Mouse (Mus musculus) ovary, adult 2 months (tissue): ENCODE results near the gene Ubl4a. TPM values are rescaled to one million over a fixed set of nuclear protein-coding genes. Genes with fewer than 3 reads are reported as not detected.

ENCODE experiments used
- polyA plus RNA-seq: library from polyadenylated mRNA; depleted of rRNA; stranded (reverse); fragments of >200 nt; gene quantifications from 2 replicates; pipeline ENCODE4 v1.2.3, GENCODE M21; 2012; rRNA removed

Ubl4a gene
- 41.1 and 49.1 TPM in 2 replicates for polyA plus RNA-seq

DNA sequence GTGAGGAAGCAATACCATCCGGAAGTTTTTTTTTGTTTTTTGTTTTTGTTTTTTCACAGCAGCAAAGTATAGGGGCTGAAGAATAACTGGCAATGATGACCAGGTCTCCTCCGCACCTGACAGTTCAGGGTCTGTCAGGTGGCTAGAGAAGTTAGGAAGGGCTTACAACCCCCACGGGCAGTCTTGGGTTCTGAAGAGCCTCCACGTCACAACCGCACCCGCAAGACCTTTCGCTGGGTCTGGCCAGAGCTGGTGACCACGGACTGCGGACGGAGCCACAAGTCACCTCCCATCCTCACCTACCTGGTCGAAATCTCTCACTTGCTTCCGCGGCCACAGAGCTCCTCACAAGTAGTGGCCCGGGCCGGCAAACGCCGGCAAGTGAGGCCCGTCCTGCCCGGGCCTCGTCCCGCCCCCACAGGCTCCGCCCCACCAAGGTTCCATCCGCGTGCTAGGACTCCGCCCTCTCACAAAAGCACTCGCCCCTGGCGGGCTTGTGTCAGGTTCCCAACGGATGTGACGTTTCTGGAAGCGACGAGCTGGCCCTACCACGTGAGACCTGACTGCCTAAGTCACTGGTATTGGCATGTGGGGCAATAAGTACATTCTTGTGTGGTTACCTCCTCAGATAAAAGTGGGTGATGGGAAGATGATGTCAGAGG, at the start of gene Ubl4a, which contains the start of gene Slc10a3:
TSS of gene Ubl4a (minus strand) at position 331 of the 662 bp plus-strand sequence.
TSS of gene Slc10a3 (minus strand) at position 462 of the 662 bp plus-strand sequence.

DNA sequence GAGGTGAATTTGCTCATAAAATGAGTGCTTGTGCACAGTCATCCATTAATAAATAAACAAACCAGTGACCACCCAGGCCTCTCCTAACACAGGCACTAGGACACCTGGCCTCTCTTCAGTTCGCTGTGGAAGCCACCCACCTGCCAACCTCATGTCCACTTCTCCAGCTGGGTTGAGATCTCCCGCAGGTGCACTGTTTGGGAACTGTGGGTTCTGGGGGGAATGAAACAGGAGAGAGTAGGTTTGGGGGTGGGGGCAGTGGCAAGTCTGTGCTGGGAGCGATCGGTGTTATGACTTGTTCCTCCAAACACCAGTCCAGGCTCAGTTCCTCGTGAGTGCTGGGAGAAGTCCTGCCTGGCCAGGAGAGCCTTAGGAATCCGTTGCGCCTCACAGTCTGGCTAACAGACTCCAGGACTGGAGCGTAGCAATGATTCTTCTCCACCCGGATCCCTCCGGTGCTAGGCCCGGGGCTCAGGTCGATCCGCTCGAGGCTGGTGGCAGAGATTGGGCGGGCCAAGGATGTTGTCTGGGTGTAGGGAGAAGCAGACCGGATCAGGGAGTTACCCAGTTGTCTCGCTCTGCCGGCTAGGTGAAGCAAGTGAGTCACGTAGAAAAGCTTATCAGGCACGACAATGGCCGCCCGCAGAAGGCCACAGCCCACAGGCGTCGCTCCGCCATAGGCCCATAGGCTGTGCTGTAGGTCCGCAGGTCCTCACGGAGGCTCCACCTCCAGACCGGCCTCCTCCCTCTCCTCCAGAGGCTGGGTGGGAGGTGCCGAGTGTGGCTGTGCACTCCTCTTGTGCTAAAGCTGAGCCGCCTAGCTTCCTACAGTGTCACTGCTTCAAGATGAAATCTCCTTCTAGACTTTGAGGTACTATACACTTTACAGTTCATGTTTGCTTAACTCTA, 19.8 kb upstream of the Ubl4a start, which contains the start of the genes Fam3a and Ikbkg:
TSS of gene Fam3a (minus strand) at position 738 of the 909 bp plus-strand sequence.
TSS of gene Ikbkg (plus strand) at position 756 of the 909 bp plus-strand sequence.

DNA sequence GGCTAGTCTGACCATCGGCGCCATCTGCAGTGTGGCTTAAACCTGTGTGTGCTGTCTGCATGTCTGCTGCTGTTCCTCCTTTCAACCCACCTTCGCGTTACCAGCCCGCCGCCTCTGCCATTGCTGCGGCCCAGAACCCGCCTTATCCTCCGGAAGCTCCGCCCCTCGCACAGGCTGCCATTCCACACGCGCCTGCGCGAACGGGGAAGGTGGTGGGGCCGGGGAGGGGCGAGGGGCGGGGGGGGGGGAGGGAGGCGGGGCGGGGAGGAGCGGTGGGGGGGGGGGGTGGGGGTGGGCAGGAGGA, 19.6 kb downstream of the Ubl4a start, which contains the start of gene Lage3:
TSS of gene Lage3 (minus strand) at position 152 of the 304 bp plus-strand sequence.

DNA sequence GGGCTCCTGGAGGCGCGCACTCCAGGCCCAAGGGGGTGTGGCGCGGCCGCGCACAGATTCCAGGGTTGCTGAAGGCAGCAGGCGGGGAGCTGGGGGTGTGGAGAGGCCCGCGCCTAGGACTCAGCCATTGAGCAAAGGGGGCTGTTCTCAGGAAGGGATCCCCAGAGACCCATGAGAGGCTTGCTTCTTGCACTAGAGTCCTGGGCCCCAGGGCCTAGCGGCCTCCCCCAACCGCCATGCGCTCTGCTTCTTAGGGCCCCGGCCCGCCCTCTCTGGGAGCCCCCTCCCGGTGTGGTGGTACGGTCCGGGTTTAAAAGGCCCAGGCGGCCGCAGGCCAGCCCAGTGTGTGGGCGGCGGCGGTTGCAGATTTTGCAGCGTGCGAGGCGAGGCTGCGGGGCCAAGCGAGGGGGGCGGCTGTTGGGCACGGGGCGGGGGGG, 44.3 kb downstream of the Ubl4a start, which contains the start of gene Plxna3:
TSS of gene Plxna3 (plus strand) at position 342 of the 437 bp plus-strand sequence.

Other genes starting within 250 kb of the Ubl4a start
- not detected in 2 replicates for gene Opn1mw, start 245.8 kb downstream of the Ubl4a start, polyA plus RNA-seq
- 6.5 and 6.8 TPM in 2 replicates for gene Mecp2, start 237.9 kb downstream of the Ubl4a start, polyA plus RNA-seq
- not detected in 2 replicates for gene Tex28, start 205.4 kb downstream of the Ubl4a start, polyA plus RNA-seq
- not detected in 2 replicates for gene Tktl1, start 196.0 kb downstream of the Ubl4a start, polyA plus RNA-seq
- 1,320 and 1,493 TPM in 2 replicates for gene Flna, start 123.4 kb downstream of the Ubl4a start, polyA plus RNA-seq
- gene Emd, start 118.5 kb downstream of the Ubl4a start, polyA plus RNA-seq, result 98.6 and 99.3 TPM in 2 replicates
- gene Rpl10, start 102.4 kb downstream of the Ubl4a start, polyA plus RNA-seq, result 2,034 and 2,389 TPM in 2 replicates
- gene Taz, start 91.3 kb downstream of the Ubl4a start, polyA plus RNA-seq, result 142 and 175 TPM in 2 replicates
- 12.3 and 16.7 TPM in 2 replicates for gene Dnase1l1, start 90.9 kb downstream of the Ubl4a start, polyA plus RNA-seq
- gene Atp6ap1, start 76.1 kb downstream of the Ubl4a start, polyA plus RNA-seq, result 496 and 534 TPM in 2 replicates
- 168 and 233 TPM in 2 replicates for gene Gdi1, start 68.2 kb downstream of the Ubl4a start, polyA plus RNA-seq
- 21.1 and 32.9 TPM in 2 replicates for gene Fam50a, start 60.2 kb downstream of the Ubl4a start, polyA plus RNA-seq
- 52.6 and 54.4 TPM in 2 replicates for gene Plxna3, start 44.2 kb downstream of the Ubl4a start, polyA plus RNA-seq
- gene Lage3, start 19.6 kb downstream of the Ubl4a start, polyA plus RNA-seq, result 35.4 and 57.3 TPM in 2 replicates
- gene Slc10a3, start 131 bp upstream of the Ubl4a start, polyA plus RNA-seq, result 28.8 and 36.6 TPM in 2 replicates
- 44.5 and 55.3 TPM in 2 replicates for gene Fam3a, start 20.1 kb upstream of the Ubl4a start, polyA plus RNA-seq
- gene Ikbkg, start 20.1 kb upstream of the Ubl4a start, polyA plus RNA-seq, result 19.2 and 26.4 TPM in 2 replicates
- gene G6pdx, start 56.0 kb upstream of the Ubl4a start, polyA plus RNA-seq, result 55.0 and 66.7 TPM in 2 replicates
- gene Gm6880, start 108.2 kb upstream of the Ubl4a start, polyA plus RNA-seq, result not detected in 2 replicates
- not detected in 2 replicates for gene Olfr1326-ps1, start 201.7 kb upstream of the Ubl4a start, polyA plus RNA-seq
- not detected in 2 replicates for gene Olfr1325, start 219.5 kb upstream of the Ubl4a start, polyA plus RNA-seq